ENCODE assay signal across 18 mouse cellular contexts in genomic region chr3:143734791-143735190, GRCm38 (mm10).
"Had no signal": no experiment of that assay in that cellular context is flagged by ENCODE, and none has a peak within 500 bp of the region (broad histone marks: within the 10 kb centered on the region; RNA-seq: fewer than 3 reads in every experiment).

No protein-coding gene starts in this region.

- H3K9ac ChIP-seq: lung, embryonic 14.5 days; midbrain, embryonic 12.5 days; neural tube, embryonic 13.5 days; neural tube, embryonic 15.5 days had no signal

- H3K4me1 ChIP-seq: midbrain, embryonic 10.5 days; midbrain, embryonic 12.5 days; neural tube, embryonic 13.5 days; neural tube, embryonic 15.5 days had no signal

- H3K27me3 ChIP-seq: midbrain, embryonic 12.5 days; neural tube, embryonic 13.5 days; neural tube, embryonic 15.5 days had no signal

- H3K36me3 ChIP-seq: midbrain, embryonic 10.5 days; midbrain, embryonic 12.5 days; neural tube, embryonic 13.5 days; neural tube, embryonic 15.5 days had no signal

- H3K4me2 ChIP-seq: lung, embryonic 14.5 days; midbrain, embryonic 12.5 days; neural tube, embryonic 13.5 days; neural tube, embryonic 15.5 days had no signal

- ATAC-seq: midbrain, embryonic 16.5 days had no signal

- H3K4me3 ChIP-seq: midbrain, embryonic 10.5 days; midbrain, embryonic 12.5 days; myocyte; neural tube, embryonic 13.5 days; neural tube, embryonic 15.5 days had no signal

- DNase-seq: lung, adult 18-20 months; lung, embryonic 14.5 days; lung, postnatal 10 days; lung, postnatal 4 days; midbrain, embryonic 14.5 days; retina, postnatal 1 day; right cerebral cortex, postnatal 14 days; right cerebral cortex, postnatal 4 days; spleen, adult 18-20 months; thymus, adult 18-20 months; thymus, postnatal 14 days; thymus, postnatal 36 days had no signal

- H3K27ac ChIP-seq: midbrain, embryonic 10.5 days; midbrain, embryonic 12.5 days; neural tube, embryonic 13.5 days; neural tube, embryonic 15.5 days had no signal

- H3K9me3 ChIP-seq: midbrain, embryonic 10.5 days; midbrain, embryonic 12.5 days; neural tube, embryonic 13.5 days; neural tube, embryonic 15.5 days had no signal
